Mouse (Mus musculus): ENCODE measurements at regions not wholly inside any gene's neighbourhood (a gene's known extent, or its start where the extent isn't known, plus 50 kb on each side); places are given as distances from the start of the nearest gene placed in this dataset.

GRCm38 (mm10) chr12:68840156-68840555 is 318.8 kb downstream of the Rps29 start:
- Histone ChIP-seq H3K9me3 (replicated peaks; ENCODE audit: control insufficient read depth, insufficient read depth, low read length, poor library complexity, severe bottlenecking) (no peaks in the 10 kb centered on the region), H3K27me3 (ENCODE audit: control insufficient read depth, insufficient read depth, low read length, poor library complexity, severe bottlenecking) (no peaks in the 10 kb centered on the region), H3K4me3 (ENCODE audit: low read depth, low read length) (no peak overlapping the region), H3K27ac (ENCODE audit: insufficient read depth, low read length) (no peak overlapping the region), H3K4me1 (ENCODE audit: control insufficient read depth, insufficient read depth, low read length) (no peaks in the 10 kb centered on the region), H3K9ac (ENCODE audit: low read depth, poor library complexity, severe bottlenecking) (no peak overlapping the region), H3K36me3 (ENCODE audit: control insufficient read depth, insufficient read depth, low read length, poor library complexity, severe bottlenecking) (no peaks in the 10 kb centered on the region)
- TF ChIP-seq EP300 (IDR thresholded peaks at IDR 0.05; ENCODE audit: insufficient read depth, low read depth, low read length) = no peak
- TF ChIP-seq CTCF (IDR thresholded peaks at IDR 0.05; ENCODE audit: low read depth, low read length) = no peak
- no peak for TF ChIP-seq POLR2A (IDR thresholded peaks at IDR 0.05; ENCODE audit: insufficient read depth, low read length)

GRCm38 (mm10) chr12:68836023-68836422 is 323.0 kb downstream of the Rps29 start:
- TF ChIP-seq CTCF (IDR thresholded peaks at IDR 0.05; ENCODE audit: low read depth, low read length) = no peak
- TF ChIP-seq POLR2A (IDR thresholded peaks at IDR 0.05; ENCODE audit: insufficient read depth, low read length) = no peak
- TF ChIP-seq EP300 (IDR thresholded peaks at IDR 0.05; ENCODE audit: insufficient read depth, low read depth, low read length) = no peak
- no peak overlapping the region for H3K9ac ChIP-seq (ENCODE audit: low read depth, poor library complexity, severe bottlenecking)
- H3K4me3 ChIP-seq (ENCODE audit: low read depth, low read length) = no peak overlapping the region
- H3K4me1 ChIP-seq (ENCODE audit: control insufficient read depth, insufficient read depth, low read length) = no peaks in the 10 kb centered on the region
- H3K27ac ChIP-seq (ENCODE audit: insufficient read depth, low read length) = no peak overlapping the region
- H3K27me3 ChIP-seq (ENCODE audit: control insufficient read depth, insufficient read depth, low read length, poor library complexity, severe bottlenecking) = no peaks in the 10 kb centered on the region
- H3K36me3 ChIP-seq (ENCODE audit: control insufficient read depth, insufficient read depth, low read length, poor library complexity, severe bottlenecking) = no peaks in the 10 kb centered on the region
- H3K9me3 ChIP-seq (replicated peaks; ENCODE audit: control insufficient read depth, insufficient read depth, low read length, poor library complexity, severe bottlenecking) = no peaks in the 10 kb centered on the region

DNA sequence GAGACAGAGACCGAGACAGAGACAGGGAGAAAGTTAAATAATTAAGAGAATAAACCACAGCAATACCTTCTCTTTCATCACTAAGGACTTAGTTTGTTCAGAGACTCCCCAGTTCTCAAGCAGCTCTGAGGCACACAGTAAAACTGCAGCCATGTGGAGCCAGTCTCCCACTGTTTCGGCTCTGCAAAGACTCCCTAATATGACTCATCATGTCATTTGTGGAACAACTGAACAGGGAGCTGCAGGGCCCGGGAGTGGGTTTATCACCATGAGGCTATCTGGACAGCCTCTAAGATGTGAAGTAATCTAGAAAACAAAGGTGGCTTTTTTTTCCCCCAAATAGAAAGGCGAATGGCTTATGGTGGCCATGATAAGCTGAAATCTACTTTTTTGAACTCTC is 325.1 kb downstream of the Rps29 start:
- no peak for TF ChIP-seq POLR2A (IDR thresholded peaks at IDR 0.05; ENCODE audit: insufficient read depth, low read length)
- TF ChIP-seq EP300 (IDR thresholded peaks at IDR 0.05; ENCODE audit: insufficient read depth, low read depth, low read length) = no peak
- TF ChIP-seq CTCF (IDR thresholded peaks at IDR 0.05; ENCODE audit: low read depth, low read length) = no peak
- no peak overlapping the region for H3K9ac ChIP-seq (ENCODE audit: low read depth, poor library complexity, severe bottlenecking)
- H3K27ac ChIP-seq (ENCODE audit: insufficient read depth, low read length) = no peak overlapping the region
- H3K4me3 ChIP-seq (ENCODE audit: low read depth, low read length) = no peak overlapping the region
- no peaks in the 10 kb centered on the region for H3K9me3 ChIP-seq (replicated peaks; ENCODE audit: control insufficient read depth, insufficient read depth, low read length, poor library complexity, severe bottlenecking)
- no peaks in the 10 kb centered on the region for H3K4me1 ChIP-seq (ENCODE audit: control insufficient read depth, insufficient read depth, low read length)
- H3K27me3 ChIP-seq (ENCODE audit: control insufficient read depth, insufficient read depth, low read length, poor library complexity, severe bottlenecking) = no peaks in the 10 kb centered on the region
- no peaks in the 10 kb centered on the region for H3K36me3 ChIP-seq (ENCODE audit: control insufficient read depth, insufficient read depth, low read length, poor library complexity, severe bottlenecking)

- Histone ChIP-seq H3K9me3 (replicated peaks; ENCODE audit: control insufficient read depth, insufficient read depth, low read length, poor library complexity, severe bottlenecking) (no peaks in the 10 kb centered on the region), H3K27me3 (ENCODE audit: control insufficient read depth, insufficient read depth, low read length, poor library complexity, severe bottlenecking) (no peaks in the 10 kb centered on the region), H3K27ac (ENCODE audit: insufficient read depth, low read length) (no peak overlapping the region), H3K4me3 (ENCODE audit: low read depth, low read length) (no peak overlapping the region), H3K9ac (ENCODE audit: low read depth, poor library complexity, severe bottlenecking) (no peak overlapping the region), H3K36me3 (ENCODE audit: control insufficient read depth, insufficient read depth, low read length, poor library complexity, severe bottlenecking) (no peaks in the 10 kb centered on the region), H3K4me1 (ENCODE audit: control insufficient read depth, insufficient read depth, low read length) (no peaks in the 10 kb centered on the region)
- TF ChIP-seq EP300 (IDR thresholded peaks at IDR 0.05; ENCODE audit: insufficient read depth, low read depth, low read length) (no peak), CTCF (IDR thresholded peaks at IDR 0.05; ENCODE audit: low read depth, low read length) (no peak), POLR2A (IDR thresholded peaks at IDR 0.05; ENCODE audit: insufficient read depth, low read length) (no peak)
Observed at GRCm38 (mm10) chr12:68829404-68829803, 329.6 kb downstream of the Rps29 start.

GRCm38 (mm10) chr12:68827549-68828249 is 331.3 kb downstream of the Rps29 start:
- Histone ChIP-seq H3K36me3 (ENCODE audit: control insufficient read depth, insufficient read depth, low read length, poor library complexity, severe bottlenecking) (no peaks in the 10 kb centered on the region), H3K27ac (ENCODE audit: insufficient read depth, low read length) (no peak overlapping the region), H3K4me3 (ENCODE audit: low read depth, low read length) (no peak overlapping the region), H3K9ac (ENCODE audit: low read depth, poor library complexity, severe bottlenecking) (no peak overlapping the region), H3K9me3 (replicated peaks; ENCODE audit: control insufficient read depth, insufficient read depth, low read length, poor library complexity, severe bottlenecking) (no peaks in the 10 kb centered on the region), H3K4me1 (ENCODE audit: control insufficient read depth, insufficient read depth, low read length) (no peaks in the 10 kb centered on the region), H3K27me3 (ENCODE audit: control insufficient read depth, insufficient read depth, low read length, poor library complexity, severe bottlenecking) (no peaks in the 10 kb centered on the region)
- TF ChIP-seq CTCF (IDR thresholded peaks at IDR 0.05; ENCODE audit: low read depth, low read length) = no peak
- no peak for TF ChIP-seq EP300 (IDR thresholded peaks at IDR 0.05; ENCODE audit: insufficient read depth, low read depth, low read length)

DNA sequence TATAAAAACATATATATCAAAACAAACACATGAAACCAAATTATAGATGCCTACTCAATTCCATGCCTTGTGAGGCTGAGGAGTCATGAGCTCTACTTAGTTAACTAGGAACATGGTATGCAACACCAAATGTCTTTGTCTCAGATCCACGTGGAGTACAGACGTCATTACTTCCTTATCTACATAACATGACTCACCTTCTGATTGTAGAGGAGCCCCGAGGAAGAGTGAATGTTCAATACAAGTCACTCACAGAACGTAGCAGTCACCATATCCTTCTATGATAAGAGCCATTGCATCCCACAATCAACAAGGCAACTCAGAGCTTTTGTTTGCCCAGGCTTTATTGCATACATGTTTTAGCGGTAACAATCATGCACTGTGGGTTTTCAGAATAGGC is 364.6 kb downstream of the Rps29 start:
- no peak overlapping the region for H3K4me3 ChIP-seq (ENCODE audit: low read depth, low read length)

More for the DNA sequence above, 364.6 kb downstream of the Rps29 start:
- Histone ChIP-seq H3K9ac (ENCODE audit: low read depth, poor library complexity, severe bottlenecking) (no peak overlapping the region), H3K27ac (ENCODE audit: insufficient read depth, low read length) (no peak overlapping the region), H3K27me3 (ENCODE audit: control insufficient read depth, insufficient read depth, low read length, poor library complexity, severe bottlenecking) (no peaks in the 10 kb centered on the region), H3K4me1 (ENCODE audit: control insufficient read depth, insufficient read depth, low read length) (no peaks in the 10 kb centered on the region), H3K36me3 (ENCODE audit: control insufficient read depth, insufficient read depth, low read length, poor library complexity, severe bottlenecking) (no peaks in the 10 kb centered on the region), H3K9me3 (replicated peaks; ENCODE audit: control insufficient read depth, insufficient read depth, low read length, poor library complexity, severe bottlenecking) (no peaks in the 10 kb centered on the region)
- TF ChIP-seq POLR2A (IDR thresholded peaks at IDR 0.05; ENCODE audit: insufficient read depth, low read length) (no peak), EP300 (IDR thresholded peaks at IDR 0.05; ENCODE audit: insufficient read depth, low read depth, low read length) (no peak), CTCF (IDR thresholded peaks at IDR 0.05; ENCODE audit: low read depth, low read length) (no peak)

All from ES-Bruce4 (cell line).